Mouse (Mus musculus): ENCODE measurements at regions not wholly inside any gene's neighbourhood (a gene's known extent, or its start where the extent isn't known, plus 50 kb on each side); places are given as distances from the start of the nearest gene placed in this dataset.
A peak's percentile ranks its signal among the peaks of the same experiment; 100 is the strongest.

DNA sequence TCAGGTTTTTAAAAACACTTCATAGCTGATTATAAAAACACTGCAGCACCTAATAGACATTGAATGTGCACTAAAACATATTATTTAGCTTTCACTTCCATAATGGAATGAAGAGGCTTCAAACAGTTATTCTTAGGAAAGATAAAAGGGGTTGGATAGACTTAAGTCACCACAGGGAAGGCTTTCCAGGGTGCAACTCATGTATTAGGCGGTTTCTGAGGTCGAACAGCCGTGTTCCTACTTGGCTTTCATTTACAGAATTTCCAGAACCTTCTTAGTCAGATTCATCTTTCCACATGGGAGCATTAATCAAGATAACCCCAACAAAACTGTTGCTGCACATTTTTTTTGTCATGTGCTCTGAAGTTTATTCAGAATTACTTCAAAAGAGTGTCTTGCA lies 279.8 kb upstream of the Tle1 start:
- DNase-seq (ENCODE audit: low spot score) = no peak

DNA sequence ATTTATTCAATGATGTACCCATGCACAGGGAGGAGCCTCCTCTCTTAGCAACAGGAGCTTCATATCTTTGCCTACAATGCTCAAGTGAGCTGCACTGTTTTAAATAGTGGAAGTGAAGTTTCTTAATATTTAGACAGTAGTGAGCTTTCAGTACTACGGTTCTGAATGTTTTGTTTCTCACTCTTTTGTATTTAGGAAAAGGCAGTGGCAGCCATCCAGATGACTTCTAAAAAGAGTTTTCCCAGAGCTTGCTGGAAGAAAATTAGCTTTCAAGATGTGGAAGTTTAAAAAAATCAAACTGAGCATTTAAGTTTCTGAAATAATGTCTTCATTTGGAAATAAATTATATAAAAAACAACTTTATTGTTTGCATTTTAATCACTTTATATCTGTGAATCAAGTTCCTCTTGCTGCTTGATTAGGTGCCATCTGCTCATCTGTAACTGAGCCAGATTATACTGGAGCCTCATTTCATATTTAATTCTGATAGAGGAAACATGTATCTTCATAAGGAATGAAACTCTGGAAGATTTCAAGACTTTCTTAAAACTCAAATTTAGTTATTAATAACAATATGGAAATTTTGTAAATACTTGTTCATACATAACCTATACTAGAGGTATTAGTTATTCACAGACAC lies 268.6 kb upstream of the Tle1 start:
- no peak for DNase-seq (ENCODE audit: low spot score)

DNA sequence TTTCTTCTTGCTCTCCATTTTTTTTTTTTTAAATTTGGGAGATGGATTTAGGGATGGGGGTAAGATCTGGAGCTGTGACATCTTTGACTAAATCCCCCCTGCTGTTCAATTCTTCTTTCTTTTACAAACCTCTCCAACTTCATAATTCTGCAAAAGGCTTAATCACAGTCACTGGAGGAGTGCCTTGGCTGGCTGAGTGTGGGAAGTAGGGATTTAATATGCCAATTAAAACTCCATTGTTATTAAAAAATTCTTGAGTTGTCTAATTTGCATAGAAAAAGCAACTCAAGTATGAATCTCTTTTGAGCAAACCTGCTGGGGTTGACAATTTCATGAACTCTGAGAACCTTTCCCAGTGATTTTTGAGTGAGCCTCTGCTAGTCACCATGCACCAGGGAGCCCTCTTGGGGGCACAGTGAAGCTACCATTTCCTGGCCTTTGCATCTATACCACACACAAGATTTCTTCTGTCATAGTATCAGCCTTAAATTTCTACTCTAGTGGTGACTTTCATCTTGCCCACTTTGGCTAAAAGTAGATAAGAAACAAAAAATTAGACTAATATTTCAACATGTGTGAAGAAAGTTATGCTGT lies 243.6 kb upstream of the Tle1 start:
- DNase-seq (ENCODE audit: low spot score) = no peak

DNA sequence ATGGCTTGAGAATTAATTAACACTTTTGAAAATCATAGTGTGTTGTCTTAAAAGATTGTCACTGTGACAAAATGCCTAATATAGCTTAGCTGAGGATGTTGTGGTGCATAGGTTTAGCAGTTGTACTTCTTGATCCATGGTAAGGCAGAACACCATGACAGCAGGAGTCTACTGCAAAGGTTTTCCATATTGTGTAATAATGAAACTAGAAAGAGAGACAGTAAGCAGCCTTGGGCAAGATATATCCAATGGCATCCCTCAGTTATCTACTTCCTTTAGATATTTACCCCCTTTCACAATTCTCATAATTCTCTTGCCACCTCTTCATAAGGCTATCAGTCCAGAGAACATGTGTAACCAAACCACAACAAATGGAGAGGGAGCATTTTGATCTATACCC lies 236.6 kb upstream of the Tle1 start:
- no peak for DNase-seq (ENCODE audit: low spot score)

DNA sequence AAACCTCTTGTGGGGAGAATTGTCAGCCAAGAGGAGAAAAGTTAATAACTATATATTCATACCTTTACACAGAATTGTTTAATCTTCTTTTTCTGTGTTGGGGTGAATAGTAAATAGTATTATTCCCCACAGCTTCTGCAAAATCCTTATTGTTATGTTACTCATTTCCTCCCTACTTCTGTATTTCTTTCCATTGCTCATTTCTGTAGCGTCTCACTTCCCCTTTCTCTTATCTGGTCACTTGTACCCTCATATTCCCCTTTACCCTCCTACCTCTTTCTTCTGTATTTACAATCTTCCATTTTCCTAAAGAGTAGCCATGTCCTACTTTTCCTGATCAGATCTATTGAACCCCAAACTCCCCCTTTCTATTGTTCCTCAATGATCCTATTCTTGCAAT lies 224.6 kb upstream of the Tle1 start:
- no peak for DNase-seq (ENCODE audit: low spot score)

DNA sequence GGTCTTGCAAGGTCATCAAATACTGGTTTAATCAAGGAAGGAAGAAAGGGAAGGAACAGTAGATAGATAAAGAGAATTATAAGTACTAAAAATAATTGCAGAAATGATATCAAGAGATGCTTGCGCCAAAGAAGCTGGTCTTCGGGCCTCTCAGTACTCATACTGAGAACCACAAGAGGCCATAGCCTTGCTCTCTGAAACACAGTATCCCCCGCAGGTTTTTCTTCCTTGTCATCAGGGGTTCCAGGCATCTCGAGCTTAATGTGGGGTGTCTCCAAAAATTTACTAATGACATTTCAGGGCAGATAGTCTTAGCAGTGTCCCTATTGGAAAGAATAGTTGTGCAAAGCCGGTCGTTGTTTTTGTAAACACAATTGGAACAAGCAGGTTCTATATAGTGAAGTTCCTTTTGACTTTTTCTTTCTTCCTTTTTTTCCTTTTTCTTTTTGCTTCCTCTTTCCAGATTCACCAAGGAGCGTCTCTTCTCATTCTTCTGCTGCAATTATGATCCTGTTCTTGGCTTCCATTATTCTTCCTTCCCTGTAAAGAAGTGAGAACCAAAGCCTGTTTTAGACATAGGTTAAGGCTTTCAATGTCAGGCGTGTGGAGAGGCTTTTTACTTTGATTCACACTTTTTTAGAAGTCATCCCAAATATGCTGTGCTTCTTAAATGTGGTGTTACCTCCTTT lies 211.5 kb upstream of the Tle1 start:
- no peak for DNase-seq (ENCODE audit: low spot score)

DNA sequence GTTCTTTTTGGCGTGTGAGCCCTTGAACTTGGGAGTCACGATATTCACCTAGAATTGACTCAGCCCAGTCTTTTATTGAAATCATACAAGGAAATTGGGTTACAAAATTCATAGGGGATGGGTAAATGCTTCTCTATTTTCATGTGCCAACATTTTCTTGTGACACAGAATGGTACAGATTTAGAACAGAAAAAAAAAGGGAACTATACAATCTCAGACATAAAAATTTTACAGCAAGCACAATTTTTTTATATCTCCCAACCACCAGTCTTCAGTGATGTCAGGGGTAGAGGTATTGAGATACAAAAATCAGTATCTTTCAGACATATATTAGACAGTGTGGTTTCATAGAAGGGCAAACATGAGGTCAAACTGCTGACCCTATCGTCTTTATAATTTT lies 210.6 kb upstream of the Tle1 start:
- DNase-seq (ENCODE audit: low spot score) = no peak

DNA sequence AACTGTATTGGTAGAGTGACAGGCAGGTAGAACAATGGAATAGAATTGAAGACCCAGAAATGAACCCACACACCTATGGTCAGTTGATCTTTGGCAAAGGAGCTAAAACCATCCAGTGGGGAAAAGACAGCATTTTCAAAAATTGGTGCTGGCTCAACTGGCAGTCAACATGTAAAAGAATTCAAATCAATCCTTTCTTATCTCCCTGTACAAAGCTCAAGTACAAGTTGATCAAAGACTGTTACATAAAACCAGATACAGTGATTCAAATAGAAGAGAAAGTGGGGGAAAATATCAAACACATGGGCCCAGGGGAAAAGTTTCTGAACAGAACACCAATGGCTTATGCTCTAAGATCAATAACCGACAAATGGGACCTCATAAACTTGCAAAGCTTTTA lies 200.0 kb upstream of the Tle1 start:
- DNase-seq (ENCODE audit: low spot score) = no peak

DNA sequence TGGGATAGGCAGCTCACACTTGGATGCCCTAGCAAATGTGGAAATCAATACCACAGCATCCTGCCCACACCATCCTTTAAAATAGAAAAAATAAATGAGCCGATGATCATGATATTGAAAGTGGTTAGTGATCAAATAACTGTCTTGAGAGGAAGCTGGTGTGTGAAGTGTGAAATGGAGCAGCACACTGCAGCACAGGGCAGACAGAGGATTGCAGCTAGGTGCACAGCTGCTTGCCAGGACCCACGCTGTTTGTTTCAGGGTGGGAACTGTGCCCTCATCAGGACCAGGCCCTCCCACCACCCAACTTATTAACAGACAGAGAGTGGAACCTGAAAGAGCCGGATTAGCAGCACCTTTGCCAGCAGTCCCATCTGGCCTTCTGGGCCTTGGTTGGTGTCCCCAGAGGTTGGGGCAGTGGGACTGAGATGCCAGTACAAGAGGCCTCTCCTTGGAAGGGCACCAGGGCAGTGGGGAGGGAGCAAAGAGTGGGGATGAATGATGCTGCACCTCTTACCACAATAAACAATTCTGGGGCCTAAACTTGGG lies 191.2 kb upstream of the Tle1 start:
- DNase-seq (ENCODE audit: low spot score) = no peak

DNA sequence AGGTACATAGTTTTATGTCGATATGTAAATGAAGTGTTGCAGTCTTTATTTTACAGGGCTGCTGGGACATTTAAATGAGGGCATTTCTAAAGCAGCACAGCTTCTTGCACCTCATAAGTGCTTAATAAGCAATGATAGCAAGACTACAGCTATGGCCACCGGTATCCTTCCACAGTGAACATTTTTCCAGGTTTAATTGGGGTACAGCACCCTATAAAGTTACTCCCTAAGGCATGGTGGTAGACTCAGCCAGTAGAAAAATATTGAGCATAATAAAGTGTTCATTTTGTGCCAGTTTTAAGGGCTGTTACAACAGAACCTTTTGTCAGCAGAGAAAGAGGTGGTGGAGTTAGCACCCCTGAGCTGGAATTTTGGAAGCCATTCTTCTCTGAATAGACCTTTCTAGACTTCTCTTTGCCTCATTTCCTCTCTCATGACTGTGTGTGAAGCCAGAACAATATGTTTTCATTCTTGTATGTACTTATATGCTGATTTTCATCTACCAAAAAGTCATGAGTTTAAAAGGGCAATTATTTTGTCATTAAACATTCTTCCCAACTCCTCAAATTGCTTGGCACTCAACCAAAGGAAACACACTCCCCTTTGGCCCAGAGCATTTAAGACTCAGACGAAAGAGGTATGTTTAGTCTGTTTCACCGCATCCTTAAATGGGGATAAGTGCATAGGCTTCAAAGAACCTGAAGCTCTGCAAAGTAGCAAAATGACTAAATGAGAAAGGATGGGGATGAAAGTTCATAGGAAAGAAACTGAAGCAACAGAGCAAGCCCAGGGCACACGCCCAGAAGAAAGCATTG lies 189.3 kb upstream of the Tle1 start:
- DNase-seq (ENCODE audit: low spot score) = no peak

DNA sequence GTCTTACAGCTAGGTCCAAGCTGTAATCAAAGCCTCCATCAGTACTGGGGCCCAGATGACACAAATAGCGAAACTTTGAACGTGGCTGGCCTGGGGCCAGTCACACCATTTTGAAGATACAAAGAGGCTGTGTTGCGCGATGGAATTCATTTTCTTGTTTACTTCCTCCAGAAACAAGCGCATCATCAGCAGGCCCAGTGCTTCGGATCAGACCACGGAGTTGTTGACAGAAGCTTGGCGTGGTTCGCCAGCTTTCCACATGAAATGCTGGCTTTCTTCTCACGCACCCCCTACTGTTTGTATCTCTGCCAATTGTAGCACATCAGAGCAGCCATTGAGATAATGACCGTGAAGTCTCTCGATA lies 184.2 kb upstream of the Tle1 start:
- DNase-seq (ENCODE audit: low spot score) = peak; percentile 58

DNA sequence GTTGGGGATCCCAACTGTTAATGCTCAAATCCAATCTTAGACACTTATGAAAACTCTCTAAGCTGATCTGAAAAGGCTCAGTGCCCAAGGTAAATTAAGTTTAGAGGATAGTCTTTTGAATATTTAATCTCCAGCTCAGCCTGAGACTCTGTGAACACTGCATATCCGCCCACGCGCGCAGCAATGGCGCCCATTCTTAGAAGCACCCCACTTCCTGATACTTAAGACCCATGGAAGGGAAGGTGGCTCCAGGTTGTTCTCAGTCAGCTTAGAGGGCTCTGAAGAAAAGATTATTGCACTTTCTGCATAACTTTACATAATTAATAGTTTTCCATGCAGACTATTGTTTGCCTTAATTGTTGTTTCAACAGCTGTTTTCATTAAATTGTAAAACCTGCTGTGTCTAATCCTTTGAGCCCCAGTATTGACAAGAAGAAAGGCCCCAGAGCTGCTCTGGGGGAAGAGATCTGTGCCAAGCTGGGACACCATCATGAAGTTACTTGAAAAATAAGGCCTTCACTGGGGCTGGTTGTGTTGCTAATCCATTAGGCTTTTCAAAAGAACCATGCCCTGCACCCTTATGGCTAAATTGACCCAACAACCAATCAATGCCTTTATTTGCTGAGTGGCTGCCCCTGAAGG lies 183.7 kb upstream of the Tle1 start:
- peak; percentile 14 for DNase-seq (ENCODE audit: low spot score)

DNA sequence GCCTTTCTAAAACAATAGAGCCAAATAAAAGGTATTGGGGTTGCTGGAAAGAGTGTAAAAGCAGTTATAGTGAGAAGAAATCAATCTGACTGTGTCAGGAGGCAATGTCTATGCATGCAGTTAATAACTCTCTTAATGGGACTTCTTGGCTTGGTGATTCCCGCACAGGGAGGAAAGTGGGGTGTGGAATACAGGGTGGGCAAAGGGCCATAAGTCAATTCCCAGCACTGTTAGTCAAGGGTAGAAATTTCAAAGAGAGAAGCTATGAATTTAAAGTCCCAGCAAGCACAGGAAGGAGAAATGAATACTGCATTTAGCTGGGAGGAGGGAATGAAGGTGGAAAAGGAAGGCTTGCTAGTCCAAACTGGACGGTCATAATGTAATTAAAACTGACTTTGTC lies 183.0 kb upstream of the Tle1 start:
- no peak for DNase-seq (ENCODE audit: low spot score)

DNA sequence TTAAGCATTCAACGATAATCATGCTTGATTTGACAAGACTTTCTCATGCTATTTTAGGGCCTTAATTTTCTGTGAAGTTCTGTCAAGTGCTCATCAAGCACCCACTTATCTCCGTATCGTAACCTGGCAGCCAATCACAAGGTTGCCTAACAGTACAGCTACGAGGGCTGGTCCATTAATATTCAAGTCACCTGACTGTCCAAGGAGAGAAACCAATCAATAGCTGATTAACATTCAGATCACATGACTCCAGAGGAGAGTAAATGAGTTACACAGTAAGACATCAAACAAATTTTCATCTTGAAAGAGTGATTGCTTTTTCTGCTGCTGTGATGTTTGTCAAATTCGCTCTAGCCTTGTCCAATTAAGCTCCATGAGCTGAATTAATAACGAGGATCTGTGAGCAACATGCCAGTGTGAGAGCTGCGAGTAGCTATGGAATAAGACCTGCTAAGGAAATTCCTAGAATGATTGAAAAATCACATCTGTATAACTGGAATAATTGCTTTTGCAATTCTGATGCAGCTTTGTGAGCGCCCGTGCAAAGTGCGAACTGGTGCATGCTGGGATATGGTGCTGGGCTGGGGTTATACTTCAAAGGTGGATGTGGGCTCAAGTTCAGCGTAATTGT lies 181.9 kb upstream of the Tle1 start:
- peak; percentile 11 for DNase-seq (ENCODE audit: low spot score)

DNA sequence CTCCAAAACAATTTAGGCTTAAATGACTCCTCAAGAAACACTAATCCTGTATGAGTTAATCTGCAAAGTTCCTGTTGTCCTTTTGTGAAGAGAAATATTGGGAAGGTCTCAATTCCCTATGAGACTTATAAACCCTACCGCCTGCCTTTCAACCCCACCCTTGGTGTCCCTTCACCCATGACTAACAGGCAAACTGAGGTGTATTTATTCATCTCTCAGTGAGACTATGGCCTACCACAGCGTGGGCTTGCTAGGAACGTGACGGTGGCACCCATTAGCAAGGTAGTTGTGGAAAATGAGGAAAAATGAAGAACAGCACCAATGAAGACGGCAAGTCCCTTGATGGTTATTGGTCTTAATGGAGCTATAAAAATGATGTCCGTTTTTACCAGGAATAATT lies 181.0 kb upstream of the Tle1 start:
- no peak for DNase-seq (ENCODE audit: low spot score)

DNA sequence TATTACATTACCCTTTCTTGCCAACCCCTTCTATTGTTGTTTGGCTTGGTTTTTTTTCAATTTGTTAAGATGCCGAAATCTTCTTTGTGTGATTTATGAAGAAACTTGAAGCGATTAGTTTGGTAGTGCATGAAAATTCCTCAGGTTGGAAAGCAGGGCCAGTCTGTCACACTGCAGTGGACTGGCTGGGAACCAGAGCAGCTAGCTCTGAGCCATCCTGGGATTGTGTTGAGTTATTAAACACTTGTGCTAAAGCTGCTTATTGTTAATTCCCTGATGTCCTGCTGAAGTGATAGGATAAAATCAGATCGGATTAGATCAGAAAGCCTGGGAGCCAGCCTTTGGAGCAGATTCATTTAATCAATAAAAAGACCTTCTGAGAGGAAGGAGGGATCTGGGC lies 180.4 kb upstream of the Tle1 start:
- no peak for DNase-seq (ENCODE audit: low spot score)

DNA sequence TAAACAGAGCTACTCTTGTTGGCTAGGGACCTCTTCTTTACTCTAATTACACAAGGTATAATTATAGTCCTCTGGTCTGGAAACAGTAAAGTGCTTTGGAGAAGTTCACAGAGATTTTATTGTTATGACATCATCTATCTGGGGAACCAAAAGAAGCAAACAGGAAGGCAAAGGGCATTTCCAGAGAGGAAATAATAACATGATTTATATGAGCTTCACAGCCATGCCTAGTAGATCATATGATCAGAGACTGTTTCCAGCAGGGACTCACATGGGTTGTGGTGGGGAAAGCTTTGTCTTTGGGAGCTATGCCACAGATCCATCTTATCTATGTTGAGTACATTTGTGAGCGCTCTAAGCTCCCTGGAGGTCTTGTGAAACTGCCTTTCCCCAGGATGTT lies 178.8 kb upstream of the Tle1 start:
- no peak for DNase-seq (ENCODE audit: low spot score)

DNA sequence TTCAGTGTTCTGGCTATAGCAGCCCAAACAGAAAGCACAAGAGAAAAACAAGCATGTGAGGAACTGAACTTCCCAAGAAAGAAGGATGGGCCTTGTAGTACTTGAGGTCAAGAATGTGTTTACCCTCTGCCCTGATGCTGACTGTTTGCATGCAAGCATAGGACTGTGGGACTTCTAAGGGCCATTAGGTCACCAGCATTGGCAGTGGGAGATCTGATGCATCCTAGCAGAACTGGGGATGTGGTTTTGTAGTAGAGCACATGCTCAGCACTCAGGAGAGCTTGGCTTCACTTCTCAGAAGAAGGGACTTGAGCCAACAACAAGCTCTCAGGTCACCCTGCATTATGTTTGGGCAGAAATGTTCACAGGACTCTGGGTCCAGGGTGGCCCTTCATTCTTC lies 178.3 kb upstream of the Tle1 start:
- DNase-seq (ENCODE audit: low spot score) = no peak

DNA sequence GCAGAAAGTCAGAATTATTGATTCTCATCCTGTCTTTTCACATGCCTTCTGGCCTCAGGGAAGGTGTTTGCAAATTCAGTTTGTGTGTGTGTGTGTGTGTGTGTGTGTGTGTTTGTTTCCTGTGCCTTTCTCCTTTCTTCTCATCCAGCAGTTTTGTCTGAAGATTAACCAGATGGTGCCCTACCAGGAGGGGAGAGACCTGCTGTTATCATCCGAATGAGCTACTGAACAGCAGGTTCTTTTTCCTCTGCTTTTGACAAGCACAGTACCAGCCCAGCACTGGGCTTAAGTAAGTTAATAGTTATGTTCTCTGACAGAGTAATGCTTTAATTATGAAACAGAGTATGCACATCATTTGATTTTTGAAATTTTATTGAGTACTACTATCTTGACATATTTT lies 176.8 kb upstream of the Tle1 start:
- no peak for DNase-seq (ENCODE audit: low spot score)

DNA sequence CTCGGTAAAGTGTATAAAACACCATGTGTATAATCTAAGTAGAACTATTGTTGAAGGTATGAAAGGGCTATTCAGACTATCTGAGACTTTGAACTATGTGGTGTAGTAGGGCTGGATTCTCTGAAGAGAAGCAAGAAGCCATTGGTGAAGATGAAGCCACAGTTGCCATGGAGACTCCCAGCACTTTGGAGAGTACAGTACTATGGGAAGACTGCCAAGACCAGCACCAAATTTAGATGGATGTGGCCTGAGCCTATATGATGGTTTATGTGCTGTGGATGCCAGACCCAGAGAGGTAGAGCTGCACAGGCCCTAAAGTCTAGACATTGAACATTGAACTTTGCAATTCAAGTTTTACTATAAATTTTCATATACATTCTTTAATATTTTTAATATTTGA lies 151.3 kb upstream of the Tle1 start:
- no peak for DNase-seq (ENCODE audit: low spot score)

DNA sequence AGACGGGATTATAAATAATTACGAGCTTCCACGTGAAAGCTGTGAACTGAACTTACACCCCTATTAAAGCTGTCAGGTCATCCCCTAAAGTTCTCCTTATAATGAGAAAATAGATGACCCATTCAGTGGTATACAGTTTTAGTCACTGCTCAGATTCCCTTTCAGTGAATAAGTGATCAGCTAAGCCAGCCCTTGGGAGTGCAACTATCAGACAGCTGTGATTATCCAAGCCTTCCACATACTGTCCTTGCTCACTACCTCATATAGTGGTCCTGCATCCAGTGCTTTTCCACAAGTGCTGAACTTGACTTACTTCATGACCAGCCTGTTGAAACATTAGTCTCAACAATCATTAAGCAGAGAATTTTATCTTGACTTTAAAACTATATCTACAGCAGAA lies 131.2 kb upstream of the Tle1 start:
- DNase-seq (ENCODE audit: low spot score) = no peak

DNA sequence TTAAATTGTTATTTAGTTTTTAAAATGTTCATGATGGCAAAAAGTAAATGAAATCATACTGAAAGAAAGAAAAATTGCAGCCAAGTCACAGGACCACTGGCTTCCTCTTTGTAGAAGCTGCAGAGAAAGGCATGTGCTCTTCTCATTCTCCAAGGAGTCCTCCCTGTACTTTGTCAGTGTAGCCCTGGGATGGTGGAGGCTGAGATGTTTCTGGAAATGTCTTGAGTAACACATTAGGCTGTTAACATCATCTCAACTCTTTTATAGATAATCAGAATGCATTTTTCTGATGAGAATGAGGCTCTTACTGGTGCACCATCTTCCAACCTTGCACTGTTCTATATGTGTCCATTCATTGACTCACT lies 128.3 kb upstream of the Tle1 start:
- DNase-seq (ENCODE audit: low spot score) = no peak
